Mouse (Mus musculus): ENCODE measurements around the gene Tns1. TPM values are rescaled to one million over a fixed set of nuclear protein-coding genes. Genes with fewer than 3 reads are reported as not detected.

Gene Tns1
- polyA plus RNA-seq, 1 experiment = 35.5 TPM

DNA sequence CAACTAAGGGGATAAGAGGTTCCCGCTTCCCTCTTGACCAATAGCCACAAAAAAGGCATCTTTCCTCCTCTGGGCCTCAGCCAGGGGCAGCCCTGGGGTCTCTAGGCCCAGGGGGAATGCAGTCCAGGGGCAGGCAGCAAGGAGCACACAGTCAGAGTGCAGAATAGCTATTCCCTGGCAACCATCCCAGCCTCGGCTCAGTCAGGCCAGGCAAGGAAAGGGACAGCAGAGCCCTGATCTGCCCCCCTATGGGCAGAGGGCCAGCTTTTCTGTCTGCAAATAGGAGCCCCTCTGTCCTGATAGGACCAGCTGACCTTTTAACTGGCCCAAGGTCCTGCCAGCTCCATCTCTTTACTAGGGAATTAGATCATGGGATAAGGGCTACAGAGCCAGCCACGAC is 145.0 kb downstream of the Tns1 start:
- no peak for TF ChIP-seq POLR2A (IDR thresholded peaks at IDR 0.05; ENCODE audit: borderline replicate concordance, low read depth, low read length)
- no peak for TF ChIP-seq CTCF (IDR thresholded peaks at IDR 0.05; ENCODE audit: low read depth, low read length)
- Histone ChIP-seq H3K4me3 (ENCODE audit: insufficient read depth, low read length) (no peak overlapping the region), H3K4me1 (ENCODE audit: control insufficient read depth, insufficient read depth, low read length) (no peaks in the 10 kb centered on the region), H3K27ac (ENCODE audit: insufficient read depth, low read depth, low read length) (no peak overlapping the region)

DNA sequence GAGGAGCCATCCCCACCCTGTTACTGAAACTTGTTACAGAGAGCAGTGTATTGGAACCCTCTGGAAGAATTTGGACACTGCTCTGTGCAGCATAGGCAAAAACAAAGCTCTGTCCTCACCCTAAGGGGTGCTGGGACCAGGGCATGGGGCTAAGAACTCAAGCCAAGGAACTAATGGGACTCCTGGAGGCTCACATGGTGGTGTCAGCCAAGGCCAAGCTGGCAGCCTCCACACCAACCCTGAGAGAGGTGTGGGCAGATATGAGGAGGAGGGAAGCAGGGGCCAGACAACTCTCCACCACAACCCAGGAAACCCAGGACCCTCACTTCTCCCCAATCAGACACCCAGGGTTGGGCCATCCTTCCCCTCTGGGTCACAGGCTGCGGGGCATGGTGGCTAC is 145.7 kb downstream of the Tns1 start:
- H3K27ac ChIP-seq (ENCODE audit: insufficient read depth, low read depth, low read length) = no peak overlapping the region
- TF ChIP-seq POLR2A (IDR thresholded peaks at IDR 0.05; ENCODE audit: borderline replicate concordance, low read depth, low read length) (no peak), CTCF (IDR thresholded peaks at IDR 0.05; ENCODE audit: low read depth, low read length) (no peak)
- H3K4me1 ChIP-seq (ENCODE audit: control insufficient read depth, insufficient read depth, low read length) = no peaks in the 10 kb centered on the region
- no peak overlapping the region for H3K4me3 ChIP-seq (ENCODE audit: insufficient read depth, low read length)

DNA sequence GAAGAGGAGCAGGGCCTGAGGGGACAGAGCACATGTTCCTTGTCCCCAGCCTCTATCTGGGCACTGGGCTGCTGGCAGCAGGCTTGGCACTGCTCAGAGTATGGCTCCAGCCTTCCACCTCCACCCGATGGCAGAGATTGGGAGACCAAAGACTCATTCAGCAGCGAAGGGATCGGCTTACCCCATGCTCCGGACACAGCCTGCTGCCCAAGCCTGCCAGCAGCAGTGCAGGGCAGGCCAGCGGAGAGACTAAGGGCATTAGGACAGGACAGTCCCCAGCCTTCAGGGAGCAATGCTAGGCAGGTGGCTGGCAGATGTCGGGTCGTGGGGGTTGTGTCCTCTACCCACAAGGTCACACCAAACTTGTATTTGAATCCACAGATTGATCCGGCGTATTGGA is 150.3 kb downstream of the Tns1 start:
- Histone ChIP-seq H3K27ac (ENCODE audit: insufficient read depth, low read depth, low read length) (no peak overlapping the region), H3K4me3 (ENCODE audit: insufficient read depth, low read length) (no peak overlapping the region), H3K4me1 (ENCODE audit: control insufficient read depth, insufficient read depth, low read length) (no peaks in the 10 kb centered on the region)
- TF ChIP-seq POLR2A (IDR thresholded peaks at IDR 0.05; ENCODE audit: borderline replicate concordance, low read depth, low read length) (no peak), CTCF (IDR thresholded peaks at IDR 0.05; ENCODE audit: low read depth, low read length) (no peak)

DNA sequence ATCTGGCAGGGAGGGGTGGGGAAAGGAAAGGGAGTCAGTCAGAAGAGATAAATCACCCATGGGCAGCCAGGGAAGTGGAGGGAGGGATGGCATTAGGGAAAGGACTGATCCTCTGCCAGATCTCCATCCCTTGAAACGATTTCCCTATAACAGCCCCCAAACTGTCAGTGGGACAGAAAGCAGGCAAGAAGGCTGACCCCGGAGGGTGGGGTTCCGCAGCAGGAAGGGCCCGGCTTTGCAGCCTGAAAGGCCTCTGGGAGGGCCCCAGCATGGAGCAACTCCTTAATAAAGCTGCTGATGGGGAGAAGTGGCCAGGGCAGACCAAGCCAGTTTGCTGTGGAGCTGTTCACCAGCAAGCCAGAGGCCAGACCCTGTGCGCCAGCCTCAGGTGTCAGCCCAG is 151.5 kb downstream of the Tns1 start:
- Histone ChIP-seq H3K4me1 (ENCODE audit: control insufficient read depth, insufficient read depth, low read length) (no peaks in the 10 kb centered on the region), H3K27ac (ENCODE audit: insufficient read depth, low read depth, low read length) (no peak overlapping the region), H3K4me3 (ENCODE audit: insufficient read depth, low read length) (no peak overlapping the region)
- TF ChIP-seq CTCF (IDR thresholded peaks at IDR 0.05; ENCODE audit: low read depth, low read length) (no peak), POLR2A (IDR thresholded peaks at IDR 0.05; ENCODE audit: borderline replicate concordance, low read depth, low read length) (no peak)

DNA sequence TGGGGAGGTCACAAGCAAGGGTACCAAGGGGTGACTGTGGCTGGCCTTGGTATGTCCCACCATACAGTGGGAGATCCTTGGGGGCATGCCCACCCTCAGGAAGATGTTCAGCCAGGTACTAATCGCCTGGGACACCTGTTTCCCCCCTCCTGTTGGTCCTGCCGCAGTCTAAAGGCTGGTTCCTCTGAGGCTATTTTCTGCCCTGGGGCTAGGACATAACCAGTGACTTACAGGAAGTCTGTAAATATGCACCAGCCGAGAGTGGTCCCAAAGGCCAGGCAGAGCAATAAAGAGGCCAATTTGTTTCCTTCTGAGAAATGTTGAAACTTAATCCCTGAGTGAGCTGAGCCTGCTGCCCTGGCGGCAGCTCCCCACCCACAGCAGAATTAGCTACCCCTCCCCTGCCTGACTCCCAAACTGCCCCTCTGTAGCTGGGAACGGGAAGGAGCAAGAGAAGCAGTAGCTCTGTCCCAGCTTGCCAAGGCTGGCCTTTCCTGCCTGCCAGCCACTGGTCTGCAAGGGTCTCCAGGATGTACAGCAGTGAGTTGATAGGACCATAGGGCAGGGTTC is 154.0 kb downstream of the Tns1 start:
- TF ChIP-seq CTCF (IDR thresholded peaks at IDR 0.05; ENCODE audit: low read depth, low read length) = no peak
- TF ChIP-seq POLR2A (IDR thresholded peaks at IDR 0.05; ENCODE audit: borderline replicate concordance, low read depth, low read length) = no peak
- no peak overlapping the region for H3K4me3 ChIP-seq (ENCODE audit: insufficient read depth, low read length)
- H3K4me1 ChIP-seq (ENCODE audit: control insufficient read depth, insufficient read depth, low read length) = no peaks in the 10 kb centered on the region
- H3K27ac ChIP-seq (ENCODE audit: insufficient read depth, low read depth, low read length) = no peak overlapping the region

DNA sequence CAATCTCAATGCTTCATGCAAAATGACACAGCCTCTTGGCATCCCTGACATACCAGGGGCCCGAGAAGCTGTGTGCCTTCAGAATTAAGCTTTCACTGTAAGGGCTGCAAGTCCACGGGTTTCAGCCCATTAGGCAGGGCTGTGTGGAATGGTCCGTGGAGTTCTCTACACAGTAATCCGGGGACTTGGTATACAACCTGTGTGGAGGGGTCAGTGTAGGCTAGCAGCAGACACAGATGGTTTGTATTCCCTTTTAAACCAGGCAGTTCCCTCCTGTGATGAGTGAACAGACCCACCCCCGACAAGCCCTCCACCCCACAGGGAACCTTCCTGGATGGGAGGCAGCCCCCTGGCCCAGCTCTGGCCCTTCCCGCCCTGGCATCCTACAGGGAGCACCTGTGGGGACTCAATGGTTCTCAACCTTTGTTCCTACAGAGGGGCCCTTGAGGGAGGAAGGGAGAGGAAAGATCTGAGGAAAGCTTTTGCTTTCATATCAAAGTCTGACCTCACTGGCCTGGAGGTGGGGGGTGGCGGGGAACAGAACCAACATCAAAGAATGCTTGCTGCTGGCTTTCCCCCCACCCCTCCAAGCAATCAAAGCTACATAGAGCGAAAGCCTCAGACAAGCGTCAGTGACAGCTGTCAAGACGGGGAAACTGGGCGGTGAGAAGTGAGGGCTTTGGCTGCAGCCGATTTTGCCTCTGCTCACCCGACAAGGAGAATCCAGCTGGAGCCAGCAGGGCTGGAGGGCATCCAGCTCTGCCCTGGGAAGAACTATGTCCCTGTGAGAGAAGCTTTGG is 155.3 kb downstream of the Tns1 start:
- H3K4me1 ChIP-seq (ENCODE audit: control insufficient read depth, insufficient read depth, low read length) = no peaks in the 10 kb centered on the region
- H3K4me3 ChIP-seq (ENCODE audit: insufficient read depth, low read length) = no peak overlapping the region
- H3K27ac ChIP-seq (ENCODE audit: insufficient read depth, low read depth, low read length) = no peak overlapping the region
- TF ChIP-seq POLR2A (IDR thresholded peaks at IDR 0.05; ENCODE audit: borderline replicate concordance, low read depth, low read length) (no peak), CTCF (IDR thresholded peaks at IDR 0.05; ENCODE audit: low read depth, low read length) (no peak)

DNA sequence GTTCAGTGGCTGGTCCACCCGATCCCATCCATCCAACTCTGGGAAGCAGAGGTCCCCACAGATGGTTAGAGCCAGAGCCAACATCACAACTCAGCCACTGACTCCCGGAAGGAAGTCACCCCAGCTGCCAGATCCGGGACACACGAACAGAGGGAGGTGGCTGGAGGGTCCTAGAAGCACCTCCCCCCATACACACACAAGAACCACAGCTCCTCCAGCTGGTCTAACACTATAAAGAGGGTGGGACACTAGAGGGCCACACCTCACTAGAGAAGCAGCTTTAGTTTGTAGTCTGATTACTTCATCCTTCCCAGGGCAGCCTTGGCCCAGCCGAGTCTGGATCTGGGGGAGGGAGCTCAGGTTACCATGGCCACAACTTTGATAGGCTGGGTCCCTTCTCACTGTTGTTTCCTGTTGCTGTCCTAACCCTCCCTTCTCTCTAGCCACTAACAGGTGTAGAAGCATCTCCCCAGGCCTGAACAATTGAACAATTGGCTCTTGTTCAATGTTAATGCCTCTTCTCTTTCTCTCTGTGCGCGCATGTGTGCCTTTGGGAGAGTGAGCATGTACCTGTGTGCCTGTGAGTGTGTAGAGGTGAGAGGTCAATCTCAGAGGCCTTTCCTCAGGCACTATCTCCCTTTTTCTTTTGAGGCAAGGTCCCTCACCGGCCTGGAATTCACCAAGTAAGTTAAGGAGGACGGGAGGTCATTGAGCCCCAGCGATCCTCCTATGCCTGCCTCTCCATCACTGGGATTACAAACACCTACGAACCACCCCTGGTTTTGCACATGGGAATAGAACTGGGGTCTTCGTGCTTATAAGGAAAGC is 157.6 kb downstream of the Tns1 start:
- H3K27ac ChIP-seq (ENCODE audit: insufficient read depth, low read depth, low read length) = no peak overlapping the region
- H3K4me1 ChIP-seq (ENCODE audit: control insufficient read depth, insufficient read depth, low read length) = no peaks in the 10 kb centered on the region
- no peak overlapping the region for H3K4me3 ChIP-seq (ENCODE audit: insufficient read depth, low read length)
- TF ChIP-seq CTCF (IDR thresholded peaks at IDR 0.05; ENCODE audit: low read depth, low read length) (no peak), POLR2A (IDR thresholded peaks at IDR 0.05; ENCODE audit: borderline replicate concordance, low read depth, low read length) (no peak)

DNA sequence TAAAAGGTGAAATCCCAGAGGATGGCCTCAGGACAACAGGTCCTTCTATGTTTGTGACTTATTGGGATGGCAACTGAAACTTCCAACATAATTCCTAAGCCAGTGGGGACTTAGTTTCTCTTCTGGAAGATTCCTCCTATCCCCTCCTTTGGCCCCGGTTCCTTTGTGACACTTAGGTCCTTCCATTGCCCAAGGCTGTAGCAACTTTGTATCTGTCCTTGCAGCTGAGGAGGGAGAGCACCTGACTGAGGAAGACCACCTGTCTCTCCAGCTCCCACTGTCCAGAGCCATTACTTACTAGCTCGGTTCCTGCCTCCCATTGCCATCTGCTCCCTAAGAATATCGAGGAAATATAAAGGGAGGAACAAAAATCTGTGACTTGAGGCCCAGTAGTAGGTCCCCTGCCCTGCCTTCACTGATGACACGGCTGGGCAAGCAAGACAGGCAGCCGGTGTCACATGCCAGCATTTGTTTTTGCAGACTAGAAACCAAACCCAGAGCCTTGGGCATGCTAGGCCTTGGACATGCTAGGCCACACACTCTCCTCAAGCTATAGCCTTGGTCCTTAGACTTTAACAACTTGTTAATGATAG is 160.0 kb downstream of the Tns1 start:
- no peak overlapping the region for H3K27ac ChIP-seq (ENCODE audit: insufficient read depth, low read depth, low read length)
- no peaks in the 10 kb centered on the region for H3K4me1 ChIP-seq (ENCODE audit: control insufficient read depth, insufficient read depth, low read length)
- H3K4me3 ChIP-seq (ENCODE audit: insufficient read depth, low read length) = no peak overlapping the region
- TF ChIP-seq POLR2A (IDR thresholded peaks at IDR 0.05; ENCODE audit: borderline replicate concordance, low read depth, low read length) = no peak
- TF ChIP-seq CTCF (IDR thresholded peaks at IDR 0.05; ENCODE audit: low read depth, low read length) = no peak

DNA sequence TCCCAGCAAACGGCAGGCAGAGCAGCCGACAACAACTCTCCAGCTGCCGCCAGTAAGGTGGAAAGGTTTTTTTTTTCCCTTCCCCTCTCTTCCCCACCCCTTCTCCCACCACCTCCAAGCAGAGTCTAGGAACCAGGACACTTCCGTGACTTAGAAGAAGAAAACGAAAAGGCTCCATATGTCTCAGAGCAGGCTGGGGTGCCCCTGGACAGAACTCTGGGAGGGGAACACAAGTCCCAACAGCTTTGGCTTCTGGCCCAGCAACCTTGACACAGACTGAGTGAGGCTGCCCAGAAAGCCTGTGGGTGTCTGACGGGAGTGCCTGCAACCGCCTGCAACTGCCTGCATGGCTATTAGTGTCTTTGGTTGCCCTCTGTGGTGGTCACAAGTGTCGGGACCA is 160.6 kb downstream of the Tns1 start:
- H3K4me3 ChIP-seq (ENCODE audit: insufficient read depth, low read length) = no peak overlapping the region
- no peak for TF ChIP-seq CTCF (IDR thresholded peaks at IDR 0.05; ENCODE audit: low read depth, low read length)
- no peak for TF ChIP-seq POLR2A (IDR thresholded peaks at IDR 0.05; ENCODE audit: borderline replicate concordance, low read depth, low read length)
- no peaks in the 10 kb centered on the region for H3K4me1 ChIP-seq (ENCODE audit: control insufficient read depth, insufficient read depth, low read length)
- H3K27ac ChIP-seq (ENCODE audit: insufficient read depth, low read depth, low read length) = no peak overlapping the region

Measured in bone marrow macrophage, adult 2 months (primary cell).